Mouse (Mus musculus) CH12.LX (cell line): Measurements from ENCODE around the gene Ifitm7. TPM values are rescaled to one million over a fixed set of nuclear protein-coding genes. Genes with fewer than 3 reads are reported as not detected.

ENCODE experiments used
- DNase-seq: peaks from one replicate; pipeline ENCODE4 v3.0.0-alpha.2; 2013; ENCODE audit errors: extremely low read depth
- H3K27ac ChIP-seq: 2 replicates; pipeline ENCODE4 v1.5.1; 2012; ENCODE audit warnings: low read depth, mild to moderate bottlenecking, control low read depth, moderate library complexity; ENCODE audit not compliant: insufficient read depth
- H3K27me3 ChIP-seq: replicated peaks from 2 replicates; pipeline ENCODE3; 2012; ENCODE audit warnings: inconsistent platforms
- H3K36me3 ChIP-seq, 2 experiments: replicated peaks in 1 of 2; 2 replicates each; pipeline versions ENCODE3 to v1.6.1; 2012; ENCODE audit warnings: inconsistent platforms in 1 of 2, low read length in 1 of 2, mild to moderate bottlenecking in 1 of 2, mixed read lengths in 1 of 2, moderate library complexity in 1 of 2; ENCODE audit not compliant: control insufficient read depth in 1 of 2, insufficient read depth in 1 of 2
- H3K4me1 ChIP-seq, 2 experiments: 2 replicates each; pipeline ENCODE4 v1.6.1; 2012; ENCODE audit warnings: inconsistent platforms in 1 of 2, moderate library complexity in 1 of 2; ENCODE audit not compliant: insufficient read depth in 2 of 2, control insufficient read depth in 1 of 2
- H3K4me2 ChIP-seq: 2 replicates; pipeline ENCODE4 v1.6.1; 2012; ENCODE audit warnings: low read depth, mild to moderate bottlenecking, control low read depth; ENCODE audit not compliant: poor library complexity, insufficient read depth, severe bottlenecking
- H3K4me3 ChIP-seq, 3 experiments: fragments of 150-350 bp in 1 of 3; sonication (generic) in 1 of 3; replicated peaks in 1 of 3; 2 replicates each; pipeline versions ENCODE3 to v1.5.1; 2011 to 2012; ENCODE audit warnings: low read depth in 2 of 3, low read length in 2 of 3, mild to moderate bottlenecking in 2 of 3, moderate library complexity in 2 of 3, control low read depth in 1 of 3, improper control_type of control experiment in 1 of 3, inconsistent platforms in 1 of 3, mixed read lengths in 1 of 3; ENCODE audit not compliant: poor library complexity in 1 of 3
- H3K79me2 ChIP-seq: replicated peaks from 2 replicates; pipeline ENCODE4 v1.6.1; 2012; ENCODE audit warnings: mild to moderate bottlenecking, moderate library complexity; ENCODE audit not compliant: control insufficient read depth, poor library complexity, insufficient read depth, severe bottlenecking; ENCODE audit errors: extremely low read depth
- H3K9ac ChIP-seq: 2 replicates; pipeline ENCODE4 v1.6.1; 2012; ENCODE audit warnings: low read depth, mild to moderate bottlenecking, control low read depth, moderate library complexity; ENCODE audit not compliant: insufficient read depth
- H3K9me3 ChIP-seq: replicated peaks from 2 replicates; pipeline ENCODE3; 2012; ENCODE audit warnings: low read length, inconsistent platforms, mixed read lengths
- BHLHE40 ChIP-seq: IDR thresholded peaks from 2 replicates; pipeline ENCODE4 v1.6.1; 2011; ENCODE audit warnings: mild to moderate bottlenecking, low read depth, low read length, improper control_type of control experiment
- E2F4 ChIP-seq: IDR thresholded peaks from 2 replicates; pipeline ENCODE4 v1.6.1; 2011; ENCODE audit warnings: low read depth, low read length, improper control_type of control experiment; ENCODE audit not compliant: insufficient replicate concordance
- GABPA ChIP-seq: IDR thresholded peaks from 2 replicates; pipeline ENCODE4 v1.6.1; 2012; ENCODE audit warnings: low read depth, low read length, improper control_type of control experiment, inconsistent platforms; ENCODE audit not compliant: insufficient replicate concordance
- JUN ChIP-seq: IDR thresholded peaks from 2 replicates; pipeline ENCODE4 v1.6.1; 2011; ENCODE audit warnings: low read depth, mild to moderate bottlenecking, low read length, improper control_type of control experiment, moderate library complexity; ENCODE audit not compliant: insufficient read depth
- JUND ChIP-seq: conservative IDR thresholded peaks from 2 replicates; pipeline ENCODE4 v1.6.1; 2011; ENCODE audit warnings: low read depth, low read length, improper control_type of control experiment
- KAT2A ChIP-seq: IDR thresholded peaks from 2 replicates; pipeline ENCODE4 v1.6.1; 2012; ENCODE audit warnings: low read length, improper control_type of control experiment, inconsistent platforms; ENCODE audit not compliant: insufficient replicate concordance
- MAFK ChIP-seq: IDR thresholded peaks from 2 replicates; pipeline ENCODE4 v1.6.1; 2011; ENCODE audit warnings: low read length, improper control_type of control experiment; ENCODE audit not compliant: insufficient replicate concordance
- MAZ ChIP-seq: IDR thresholded peaks from 2 replicates; pipeline ENCODE4 v1.6.1; 2012; ENCODE audit warnings: low read depth, mild to moderate bottlenecking, inconsistent platforms, low read length, improper control_type of control experiment, moderate library complexity
- MEF2A ChIP-seq: IDR thresholded peaks from 2 replicates; pipeline ENCODE4 v1.6.1; 2014; ENCODE audit warnings: low read depth, mild to moderate bottlenecking, inconsistent platforms, low read length, improper control_type of control experiment, borderline replicate concordance
- MXI1 ChIP-seq: IDR thresholded peaks from 2 replicates; pipeline ENCODE4 v1.6.1; 2011; ENCODE audit warnings: mild to moderate bottlenecking, low read depth, low read length, improper control_type of control experiment
- NELFE ChIP-seq: IDR thresholded peaks from 2 replicates; pipeline ENCODE4 v1.6.1; 2011; ENCODE audit warnings: low read depth, low read length, improper control_type of control experiment
- NRF1 ChIP-seq: IDR thresholded peaks from 2 replicates; pipeline ENCODE4 v1.6.1; 2014; ENCODE audit warnings: low read depth, mild to moderate bottlenecking, inconsistent platforms, low read length, improper control_type of control experiment, moderate library complexity
- POLR2A ChIP-seq: IDR thresholded peaks from 2 replicates; pipeline ENCODE4 v1.6.1; 2011; ENCODE audit warnings: low read depth, mild to moderate bottlenecking, improper control_type of control experiment, low read length
- RAD21 ChIP-seq: IDR thresholded peaks from 2 replicates; pipeline ENCODE4 v1.6.1; 2011; ENCODE audit warnings: low read depth, mild to moderate bottlenecking, low read length, improper control_type of control experiment, moderate library complexity
- SIN3A ChIP-seq: IDR thresholded peaks from 2 replicates; pipeline ENCODE4 v1.6.1; 2012; ENCODE audit warnings: low read length, improper control_type of control experiment, inconsistent platforms
- SMC3 ChIP-seq: IDR thresholded peaks from 2 replicates; pipeline ENCODE4 v1.6.1; 2011; ENCODE audit warnings: low read depth, low read length, improper control_type of control experiment
- TBP ChIP-seq: conservative IDR thresholded peaks from 2 replicates; pipeline ENCODE4 v1.6.1; 2011; ENCODE audit warnings: low read depth, low read length, improper control_type of control experiment
- TCF12 ChIP-seq: IDR thresholded peaks from 2 replicates; pipeline ENCODE4 v1.6.1; 2014; ENCODE audit warnings: low read depth, mild to moderate bottlenecking, inconsistent platforms, low read length, improper control_type of control experiment
- USF1 ChIP-seq: IDR thresholded peaks from 2 replicates; pipeline ENCODE4 v1.6.1; 2014; ENCODE audit warnings: low read depth, mild to moderate bottlenecking, inconsistent platforms, low read length, improper control_type of control experiment
- USF2 ChIP-seq: conservative IDR thresholded peaks from 2 replicates; pipeline ENCODE4 v1.6.1; 2011; ENCODE audit warnings: low read depth, low read length, improper control_type of control experiment
- ZMIZ1 ChIP-seq: IDR thresholded peaks from 2 replicates; pipeline ENCODE4 v1.6.1; 2012; ENCODE audit warnings: low read depth, mild to moderate bottlenecking, inconsistent platforms, low read length, improper control_type of control experiment
- dilution Hi-C: fragments of 300-500 bp; cut with MboI; formaldehyde crosslinking; loops from 2 replicates; pipeline ENCODE4 v1.14.3; 2020; ENCODE audit warnings: low sequenced_read_pairs; ENCODE audit not compliant: extremely low pct_unique_long_range_greater_than_20kb, extremely low pct_ligation_motif_present
- in situ Hi-C: fragments of 300-500 bp; cut with MboI; formaldehyde crosslinking; loops from 3 replicates; pipeline ENCODE4 v1.14.3; 2019; ENCODE audit warnings: low sequenced_read_pairs, low pct_ligation_motif_present, low pct_unique_long_range_greater_than_20kb, mixed read lengths
- polyA plus RNA-seq: library from polyadenylated mRNA; unstranded; fragments of >175 nt; gene quantifications from 2 replicates; pipeline ENCODE4 v1.2.1, GENCODE M21; 2012; ENCODE audit warnings: low read depth; ENCODE audit not compliant: insufficient read length
- total RNA-seq, 2 experiments: library from RNA; depleted of rRNA; stranded (reverse); fragments of 300-350 nt in 1 of 2; fragments of >200 nt in 1 of 2; gene quantifications; 2 replicates each; pipeline ENCODE4 v1.2.3; 2012 to 2014

Ifitm7 gene
- total and polyA plus RNA-seq, 3 experiments, result not detected

DNA sequence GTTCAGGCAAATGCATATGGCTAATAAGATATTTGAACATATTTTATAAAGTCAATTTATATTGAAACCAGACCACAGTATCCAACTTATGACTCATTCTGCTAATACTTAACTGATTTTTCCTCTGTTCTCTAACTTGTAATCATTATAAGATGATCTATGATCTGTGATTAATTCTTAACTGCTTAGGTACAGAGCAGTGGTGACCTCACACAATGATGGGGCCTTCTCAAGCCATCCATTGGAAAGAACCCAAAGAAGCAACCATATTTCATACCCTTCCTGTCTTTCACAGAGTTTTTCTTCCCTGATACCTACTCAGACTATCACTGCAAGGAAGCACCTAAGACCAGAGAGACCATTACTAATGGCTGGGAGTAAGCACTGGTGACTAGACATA, 22.0 kb upstream of the Ifitm7 start:
- dilution Hi-C loops, result no loop called here
- Histone ChIP-seq H3K36me3 (no peaks in the 10 kb centered on the region), H3K4me3 (no peak overlapping the region), H3K27me3 (peaks cover 2% of the 10 kb centered on the region), H3K4me1 (peaks cover 5 to 7% of the 10 kb centered on the region in 2 experiments), H3K79me2 (no peaks in the 10 kb centered on the region), H3K9ac (no peak overlapping the region), H3K27ac (no peak overlapping the region), H3K9me3 (no peaks in the 10 kb centered on the region), H3K4me2 (no peak overlapping the region)
- DNase-seq, result no peak
- TF ChIP-seq ZMIZ1, result no peak
- no peak for TF ChIP-seq KAT2A
- no peak for TF ChIP-seq JUN
- TF ChIP-seq BHLHE40, result no peak
- no peak for TF ChIP-seq POLR2A
- no peak for TF ChIP-seq RAD21
- TF ChIP-seq E2F4, result no peak
- TF ChIP-seq MAFK, result no peak
- TF ChIP-seq USF1, result no peak
- TF ChIP-seq MEF2A, result no peak
- TF ChIP-seq MAZ, result no peak
- TF ChIP-seq TBP, result no peak
- no peak for TF ChIP-seq GABPA
- TF ChIP-seq USF2, result no peak
- no peak for TF ChIP-seq JUND
- no peak for TF ChIP-seq TCF12
- TF ChIP-seq SMC3, result no peak
- TF ChIP-seq MXI1, result no peak
- TF ChIP-seq NELFE, result no peak
- in situ Hi-C loops, result no loop called here

GRCm38 (mm10) chr16:14008081-14008480, 21.4 kb upstream of the Ifitm7 start:
- in situ Hi-C loops, result no loop called here
- no peak overlapping the region for H3K4me3 ChIP-seq
- dilution Hi-C loops, result no loop called here
- TF ChIP-seq SMC3 (no peak), MAZ (no peak), NRF1 (no peak), BHLHE40 (no peak), RAD21 (no peak), SIN3A (no peak), TCF12 (no peak)
- no peak overlapping the region for H3K4me2 ChIP-seq
- no peak for DNase-seq
- H3K9me3 ChIP-seq, result no peaks in the 10 kb centered on the region
- H3K4me1 ChIP-seq, result peaks cover 5 to 12% of the 10 kb centered on the region in 2 experiments
- no peak overlapping the region for H3K9ac ChIP-seq
- peaks cover 2% of the 10 kb centered on the region for H3K27me3 ChIP-seq
- H3K79me2 ChIP-seq, result no peaks in the 10 kb centered on the region
- no peaks in the 10 kb centered on the region for H3K36me3 ChIP-seq
- H3K27ac ChIP-seq, result no peak overlapping the region
